Mouse (Mus musculus) intestine, embryonic 15.5 days (tissue): ENCODE measurements around the gene Kynu. TPM values are rescaled to one million over a fixed set of nuclear protein-coding genes. Genes with fewer than 3 reads are reported as not detected.

Experiments used
- polyA plus RNA-seq: library from polyadenylated mRNA; unstranded; fragments of >200 nt; fragmentation: Nextera tagmentation; extraction: Ambion mirVana; gene quantifications from 2 replicates; pipeline ENCODE4 v1.2.1, GENCODE M21; 2015

Gene Kynu
- polyA plus RNA-seq, 1 experiment from 2014 or later: 5.7 TPM

Other genes starting within 250 kb of the Kynu start
- gene Arhgap15, start 193.5 kb downstream of the Kynu start, polyA plus RNA-seq: 1.6 and 1.7 TPM in 2 replicates